In genomic region chr2:57239356-57239755, GRCm38 (mm10) we compare ENCODE assay signal across 10 mouse cellular contexts. TPM values are rescaled to one million over a fixed set of nuclear protein-coding genes. Genes with fewer than 3 reads are reported as not detected.
DNase-seq lines count a peak whose midpoint lies in the region; ATAC-seq and TF ChIP-seq lines count a peak whose summit lies in the region.
"Had no signal": no experiment of that assay in that cellular context is flagged by ENCODE, and none has a peak within 500 bp of the region (broad histone marks: within the 10 kb centered on the region; RNA-seq: fewer than 3 reads in every experiment).

No protein-coding gene starts in this region.

- H3K9ac ChIP-seq in kidney, embryonic 14.5 days (ENCODE audit: low read depth, low read length): no peak overlapping the region
- H3K9ac ChIP-seq in ES-E14 (ENCODE audit: insufficient read depth, low read depth, low read length, poor library complexity, severe bottlenecking): no peak overlapping the region; the same call in 1 of the 2 replicates
- H3K9ac ChIP-seq in embryonic facial prominence, embryonic 13.5 days: peak overlapping the region; percentile 84; the same call in 1 of the 2 replicates
- no peak overlapping the region; the same call in 1 of the 2 replicates for H3K9ac ChIP-seq in liver, embryonic 14.5 days (replicated peaks)

- no peaks in the 10 kb centered on the region for H3K9me3 ChIP-seq in kidney, embryonic 14.5 days (ENCODE audit: control insufficient read depth, low read length)
- no peaks in the 10 kb centered on the region for H3K9me3 ChIP-seq in ES-E14 (ENCODE audit: control insufficient read depth, insufficient read depth, low read depth, low read length)
- H3K9me3 ChIP-seq in embryonic facial prominence, embryonic 13.5 days: no peaks in the 10 kb centered on the region
- H3K9me3 ChIP-seq in liver, embryonic 14.5 days (ENCODE audit: control insufficient read depth, low read length): no peaks in the 10 kb centered on the region

- peaks cover 5% of the 10 kb centered on the region; the same call in 1 of the 2 replicates for H3K4me1 ChIP-seq in kidney, embryonic 14.5 days (ENCODE audit: control insufficient read depth, insufficient read depth, low read length)
- H3K4me1 ChIP-seq in ES-E14 (ENCODE audit: control insufficient read depth in 2 of 2, insufficient read depth in 2 of 2, low read length in 2 of 2, poor library complexity in 1 of 2): peaks cover 7 to 12% of the 10 kb centered on the region in 2 experiments
- peaks cover 22% of the 10 kb centered on the region for H3K4me1 ChIP-seq in embryonic facial prominence, embryonic 13.5 days
- H3K4me1 ChIP-seq in liver, embryonic 14.5 days (replicated peaks; ENCODE audit: control insufficient read depth in 2 of 2, insufficient read depth in 2 of 2, low read length in 1 of 2): peaks cover 0 to 4% of the 10 kb centered on the region in 2 experiments; a peak in 2 of 4 replicates

- no peak for ATAC-seq in kidney, embryonic 14.5 days (ENCODE audit: low FRiP score, low TSS enrichment)
- ATAC-seq in embryonic facial prominence, embryonic 13.5 days (ENCODE audit: insufficient number of reproducible peaks, insufficient read depth, low FRiP score, low TSS enrichment, low read depth): no peak
- no peak for ATAC-seq in liver, embryonic 14.5 days (ENCODE audit: insufficient read depth)

- no peak for TF ChIP-seq EP300 in liver, embryonic 14.5 days (IDR thresholded peaks at IDR 0.05; ENCODE audit: low read depth)

- no peak for TF ChIP-seq CTCF in liver, embryonic 14.5 days (IDR thresholded peaks at IDR 0.05; ENCODE audit: low read depth)

- in situ Hi-C loops in ES-E14 (cut with MboI; ENCODE audit: low sequenced_read_pairs in 2 of 2, unreplicated experiment in 2 of 2): no loop called here

- no peaks in the 10 kb centered on the region for H3K27me3 ChIP-seq in kidney, embryonic 14.5 days (ENCODE audit: control insufficient read depth, insufficient read depth, low read length)
- no peaks in the 10 kb centered on the region for H3K27me3 ChIP-seq in embryonic facial prominence, embryonic 13.5 days
- H3K27me3 ChIP-seq in liver, embryonic 14.5 days (ENCODE audit: control insufficient read depth, insufficient read depth, low read length): no peaks in the 10 kb centered on the region

- H3K4me3 ChIP-seq in kidney, embryonic 14.5 days (ENCODE audit: low read length): peak overlapping the region; percentile 75; the same call in 1 of the 2 replicates
- peak overlapping the region; percentile 67 to 78 for H3K4me3 ChIP-seq in ES-E14 (ENCODE audit: insufficient read depth in 1 of 2, low read depth in 1 of 2, low read length in 2 of 2, poor library complexity in 1 of 2, severe bottlenecking in 1 of 2)
- peak overlapping the region; percentile 78; the same call in 1 of the 2 replicates for H3K4me3 ChIP-seq in embryonic facial prominence, embryonic 13.5 days
- H3K4me3 ChIP-seq in liver, embryonic 14.5 days (ENCODE audit: insufficient read depth in 1 of 2, low read depth in 2 of 2, low read length in 2 of 2): peak overlapping the region in 1 of 2 experiments; percentile 68; a peak in 2 of 4 replicates

- no peaks in the 10 kb centered on the region for H3K36me3 ChIP-seq in kidney, embryonic 14.5 days (ENCODE audit: control insufficient read depth, insufficient read depth, low read length)
- H3K36me3 ChIP-seq in ES-E14 (ENCODE audit: control insufficient read depth, insufficient read depth, low read length, poor library complexity, severe bottlenecking): no peaks in the 10 kb centered on the region
- H3K36me3 ChIP-seq in embryonic facial prominence, embryonic 13.5 days: no peaks in the 10 kb centered on the region
- no peaks in the 10 kb centered on the region for H3K36me3 ChIP-seq in liver, embryonic 14.5 days (replicated peaks; ENCODE audit: control insufficient read depth, insufficient read depth, low read depth)

- DNase-seq in kidney, adult 9 months: no peak
- DNase-seq in ES-E14 (ENCODE audit: low read depth, low spot score) (no peak), adipocyte (ENCODE audit: low spot score) (no peak)
- DNase-seq in liver, embryonic 14.5 days (ENCODE audit: low read depth in 3 of 3, low spot score in 3 of 3): no peak
- no peak for DNase-seq in natural killer cell, adult 2 months (ENCODE audit: low spot score in 2 of 2)
- DNase-seq in ovary, adult 18-20 months (ENCODE audit: low spot score): no peak
- DNase-seq: cerebellum, postnatal 36 days; heart, postnatal 36 days had no signal

- no peak overlapping the region for H3K27ac ChIP-seq in kidney, embryonic 14.5 days (ENCODE audit: low read depth, low read length)
- H3K27ac ChIP-seq in ES-E14 (ENCODE audit: insufficient read depth, low read depth, low read length, poor library complexity, severe bottlenecking): no peak overlapping the region
- H3K27ac ChIP-seq in embryonic facial prominence, embryonic 13.5 days: no peak overlapping the region
- no peak overlapping the region for H3K27ac ChIP-seq in liver, embryonic 14.5 days

- WGBS in kidney, embryonic 14.5 days: 8% methylated on average over 2 of the region's 2 CpGs
- WGBS in embryonic facial prominence, embryonic 13.5 days: 31% methylated on average over 2 of the region's 2 CpGs
- 17% methylated on average over 2 of the region's 2 CpGs for WGBS in liver, embryonic 14.5 days (ENCODE audit: insufficient replicate concordance)

- peak overlapping the region; percentile 93; the same call in 1 of the 2 replicates for H3K4me2 ChIP-seq in kidney, embryonic 14.5 days (replicated peaks; ENCODE audit: low read depth, low read length)
- peak overlapping the region; percentile 92 for H3K4me2 ChIP-seq in embryonic facial prominence, embryonic 13.5 days
- peak overlapping the region; percentile 89 for H3K4me2 ChIP-seq in liver, embryonic 14.5 days (ENCODE audit: low read depth)

TF ChIP-seq in ES-E14, 5 proteins besides CTCF, POLR2A, EP300 and RAD21:
- TF ChIP-seq MAFK (IDR thresholded peaks at IDR 0.05; ENCODE audit: insufficient read depth, low read depth, low read length) (no peak), CHD2 (IDR thresholded peaks at IDR 0.05; ENCODE audit: low read depth, low read length) (no peak), ZC3H11A (IDR thresholded peaks at IDR 0.05; ENCODE audit: borderline replicate concordance, low read depth, low read length) (no peak), HCFC1 (IDR thresholded peaks at IDR 0.05; ENCODE audit: borderline replicate concordance, insufficient read depth, low read length) (no peak)

RNA-seq across cellular contexts. Expression of gene Gpd2, which starts 1.9 kb away (rescaled TPM):
- 12.0 and 19.7 TPM in 2 replicates for polyA plus RNA-seq in kidney, embryonic 14.5 days (2014; fragmentation: Nextera tagmentation; extraction: Ambion mirVana)
- total RNA-seq in ES-E14 (2012; rRNA removed): 56.2 and 71.4 TPM in 2 replicates
- 14.4 and 15.2 TPM in 2 replicates for polyA plus RNA-seq in embryonic facial prominence, embryonic 13.5 days (2015; fragmentation: Nextera tagmentation; extraction: Ambion mirVana)
- 1.5 and 2.1 TPM in 2 replicates for polyA plus RNA-seq in liver, embryonic 14.5 days (2012; rRNA removed)
- 4.7 and 5.9 TPM in 2 replicates for polyA plus RNA-seq in liver, embryonic 14.5 days (2014; fragmentation: Nextera tagmentation; extraction: Ambion mirVana)
